Mouse (Mus musculus) heart, embryonic 10.5 days (tissue): Measurements from ENCODE around the gene Vat1l. TPM values are rescaled to one million over a fixed set of nuclear protein-coding genes. Genes with fewer than 3 reads are reported as not detected.

Source experiments
- DNase-seq: peaks from one replicate; pipeline ENCODE4 v3.0.0-alpha.2; 2017; ENCODE audit warnings: low spot score
- H3K27ac ChIP-seq: fragments of 300-500 bp; sonication (generic); 2 replicates; pipeline ENCODE4 v1.5.1; 2016; ENCODE audit warnings: mild to moderate bottlenecking
- H3K27me3 ChIP-seq: fragments of 300-500 bp; sonication (generic); 2 replicates; pipeline ENCODE4 v1.6.1; 2016; ENCODE audit warnings: mild to moderate bottlenecking; ENCODE audit not compliant: poor library complexity, insufficient read depth, severe bottlenecking
- H3K36me3 ChIP-seq: fragments of 300-500 bp; sonication (generic); 2 replicates; pipeline ENCODE4 v1.6.1; 2016; ENCODE audit warnings: mild to moderate bottlenecking, moderate library complexity
- H3K4me1 ChIP-seq: fragments of 300-500 bp; sonication (generic); 2 replicates; pipeline ENCODE4 v1.6.1; 2016; ENCODE audit warnings: mild to moderate bottlenecking
- H3K4me3 ChIP-seq: fragments of 300-500 bp; sonication (generic); 2 replicates; pipeline ENCODE4 v1.5.1; 2016; ENCODE audit warnings: mild to moderate bottlenecking, moderate library complexity
- H3K9me3 ChIP-seq: fragments of 300-500 bp; sonication (generic); 2 replicates; pipeline ENCODE4 v1.6.1; 2016; ENCODE audit warnings: mild to moderate bottlenecking, moderate library complexity
- WGBS: fragments of 180-500 bp; shearing (Covaris S2); methylation state at CpG from one replicate; pipeline ENCODE4 v1.1.7; 2016; 5-methylcytosine and 5-hydroxymethylcytosine counted together
- polyA plus RNA-seq: library from polyadenylated mRNA; unstranded; fragments of >200 nt; fragmentation: Nextera tagmentation; extraction: Ambion mirVana; gene quantifications from 2 replicates; pipeline ENCODE4 v1.2.1, GENCODE M21; 2016

Gene Vat1l
- polyA plus RNA-seq, 1 experiment from 2014 or later: 1.9 TPM

DNA sequence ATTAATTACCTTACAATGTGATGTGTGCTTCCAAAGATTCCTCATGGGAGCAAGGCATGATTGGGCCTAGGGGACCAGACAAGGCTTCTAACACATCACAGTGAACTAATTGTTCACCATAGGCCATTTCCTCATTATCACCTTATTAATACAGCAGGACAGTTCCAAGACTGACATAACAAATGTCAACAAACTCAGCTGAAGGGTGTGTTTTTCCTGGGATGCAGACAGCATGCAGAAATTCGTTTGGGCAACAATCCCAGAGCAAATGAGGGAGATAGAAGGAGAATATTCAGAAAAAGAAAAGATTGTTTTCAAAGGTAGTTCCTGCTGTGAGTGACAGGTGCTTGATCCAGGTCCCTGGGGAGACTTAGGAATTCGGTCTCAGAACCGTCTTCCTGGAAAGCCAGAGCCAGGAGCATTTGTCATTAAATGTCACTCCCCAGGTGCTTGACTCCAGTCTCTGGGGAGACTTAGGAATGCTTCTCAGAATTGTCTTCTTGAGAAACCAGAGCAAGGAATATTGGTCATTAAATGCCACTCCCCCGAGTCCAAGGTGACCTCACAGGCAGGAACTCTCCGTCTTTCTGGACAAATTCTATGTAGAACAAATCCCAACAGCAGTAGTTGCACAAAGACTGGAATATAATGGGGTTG lies 109.4 kb downstream of the Vat1l start:
- Histone ChIP-seq H3K4me3 (no peak overlapping the region), H3K27ac (no peak overlapping the region), H3K36me3 (no peaks in the 10 kb centered on the region), H3K27me3 (no peaks in the 10 kb centered on the region), H3K9me3 (no peaks in the 10 kb centered on the region), H3K4me1 (no peaks in the 10 kb centered on the region)
- WGBS: 42% methylated on average over 5 of the region's 5 CpGs
- DNase-seq: peak; percentile 38

DNA sequence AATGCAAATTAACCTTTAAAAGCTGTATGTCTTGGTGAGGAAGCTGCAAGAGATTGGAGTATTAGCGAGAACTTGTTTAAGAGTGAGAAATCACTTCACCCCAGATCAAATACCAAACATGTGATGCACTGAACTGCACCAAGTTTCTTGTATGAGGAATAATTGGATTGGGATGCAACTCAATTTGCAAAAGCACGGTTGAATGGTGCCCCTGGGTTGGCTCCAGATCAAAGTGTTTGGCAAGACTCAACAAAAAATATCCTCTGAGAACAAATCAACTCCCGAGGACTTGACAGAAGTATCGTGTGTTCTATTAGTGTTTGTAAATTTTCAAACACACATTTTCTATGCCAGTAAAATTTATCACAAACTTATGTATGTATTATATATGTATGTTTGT lies 112.7 kb downstream of the Vat1l start:
- Histone ChIP-seq H3K27me3 (no peaks in the 10 kb centered on the region), H3K36me3 (no peaks in the 10 kb centered on the region), H3K27ac (no peak overlapping the region), H3K4me3 (no peak overlapping the region), H3K9me3 (no peaks in the 10 kb centered on the region), H3K4me1 (no peaks in the 10 kb centered on the region)
- WGBS: 81% methylated on average over 4 of the region's 4 CpGs
- no peak for DNase-seq

DNA sequence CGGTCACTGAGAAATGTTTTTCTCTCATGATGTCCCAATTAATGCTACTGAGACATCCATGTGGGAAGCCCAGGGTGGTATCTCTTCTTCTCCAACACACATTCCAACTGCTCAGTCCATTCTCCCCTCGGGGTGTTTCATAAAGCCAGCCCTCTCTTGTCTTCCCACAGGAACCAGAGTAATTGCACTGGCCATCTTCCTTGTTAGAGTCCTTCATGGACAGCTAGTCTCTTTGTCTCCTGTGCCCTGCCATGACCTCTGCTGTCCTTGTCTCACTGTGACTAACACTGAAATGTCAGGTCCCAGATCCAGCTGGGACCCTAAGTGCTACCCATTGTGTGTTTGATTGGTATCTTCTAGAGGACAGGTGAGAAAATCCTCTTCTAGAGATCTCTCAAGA lies 116.7 kb downstream of the Vat1l start:
- Histone ChIP-seq H3K4me3 (no peak overlapping the region), H3K36me3 (no peaks in the 10 kb centered on the region), H3K4me1 (no peaks in the 10 kb centered on the region), H3K27me3 (no peaks in the 10 kb centered on the region), H3K9me3 (no peaks in the 10 kb centered on the region), H3K27ac (no peak overlapping the region)
- no peak for DNase-seq
- 77% methylated on average over 2 of the region's 2 CpGs for WGBS

GRCm38 (mm10) chr8:114331928-114332327 lies 126.5 kb downstream of the Vat1l start:
- Histone ChIP-seq H3K4me3 (no peak overlapping the region), H3K27ac (no peak overlapping the region), H3K4me1 (no peaks in the 10 kb centered on the region), H3K27me3 (no peaks in the 10 kb centered on the region), H3K36me3 (no peaks in the 10 kb centered on the region), H3K9me3 (peaks cover 3% of the 10 kb centered on the region; the same call in 1 of the 2 replicates)
- DNase-seq: no peak
- 76% methylated on average over 5 of the region's 5 CpGs for WGBS

- 61% methylated on average over 4 of the region's 4 CpGs for WGBS
- Histone ChIP-seq H3K27ac (no peak overlapping the region), H3K36me3 (no peaks in the 10 kb centered on the region), H3K4me3 (no peak overlapping the region), H3K27me3 (no peaks in the 10 kb centered on the region), H3K9me3 (peaks cover 3% of the 10 kb centered on the region; the same call in 1 of the 2 replicates), H3K4me1 (no peaks in the 10 kb centered on the region)
- no peak for DNase-seq
Observed at GRCm38 (mm10) chr8:114332949-114333348, 127.5 kb downstream of the Vat1l start.

- DNase-seq: no peak
- H3K4me1 ChIP-seq: no peaks in the 10 kb centered on the region
- 78% methylated on average over 8 of the region's 8 CpGs for WGBS
Observed at GRCm38 (mm10) chr8:114335721-114336120, 130.3 kb downstream of the Vat1l start.

DNA sequence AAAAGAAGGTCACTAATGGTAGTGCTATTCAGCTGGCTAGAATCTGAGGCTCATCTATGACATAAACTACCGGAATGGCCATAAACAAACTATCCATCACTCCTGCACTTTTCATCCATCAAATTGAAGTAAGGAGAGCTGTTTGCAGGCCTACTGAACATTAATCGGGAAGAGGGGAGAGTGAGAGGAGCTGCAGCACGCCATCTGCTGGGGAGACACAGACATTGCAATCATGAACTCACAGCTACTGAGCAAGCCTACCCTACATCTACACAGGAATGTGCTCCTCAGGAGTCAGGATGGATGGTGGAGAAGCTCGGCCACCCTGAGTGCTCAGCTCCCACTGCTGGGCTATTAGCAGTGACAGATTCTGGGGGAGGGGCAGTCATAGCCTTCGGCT lies 136.9 kb downstream of the Vat1l start:
- Histone ChIP-seq H3K27ac (no peak overlapping the region), H3K4me1 (no peaks in the 10 kb centered on the region), H3K36me3 (no peaks in the 10 kb centered on the region), H3K9me3 (no peaks in the 10 kb centered on the region), H3K4me3 (no peak overlapping the region), H3K27me3 (no peaks in the 10 kb centered on the region)
- DNase-seq: no peak
- 64% methylated on average over 5 of the region's 5 CpGs for WGBS

More at GRCm38 (mm10) chr8:114335721-114336120, 130.3 kb downstream of the Vat1l start:
- no peaks in the 10 kb centered on the region for H3K36me3 ChIP-seq
- no peaks in the 10 kb centered on the region for H3K27me3 ChIP-seq
- H3K4me3 ChIP-seq: no peak overlapping the region
- H3K9me3 ChIP-seq: no peaks in the 10 kb centered on the region
- no peak overlapping the region for H3K27ac ChIP-seq

DNA sequence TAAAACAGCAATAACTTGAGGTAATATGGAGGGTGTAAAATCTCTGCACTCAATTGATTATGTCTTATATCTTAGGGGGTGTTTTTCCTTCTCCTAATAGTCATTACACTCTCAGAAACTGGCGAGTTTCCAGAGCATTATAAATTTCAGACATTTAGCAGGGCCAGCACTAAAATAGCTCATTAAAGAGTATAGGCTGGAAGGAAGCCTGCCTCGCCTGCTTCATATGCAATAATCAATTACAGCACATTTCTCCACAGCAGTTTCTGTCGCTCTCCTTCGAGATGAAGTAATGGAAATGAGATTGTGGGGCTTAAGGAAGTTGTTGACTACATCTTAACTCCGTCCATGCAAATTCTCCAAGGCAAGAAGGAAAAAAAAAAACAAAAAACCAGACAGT lies 139.4 kb downstream of the Vat1l start:
- 71% methylated on average over 5 of the region's 5 CpGs for WGBS
- no peak for DNase-seq
- H3K9me3 ChIP-seq: no peaks in the 10 kb centered on the region
- H3K4me3 ChIP-seq: no peak overlapping the region
- no peaks in the 10 kb centered on the region for H3K36me3 ChIP-seq
- H3K27ac ChIP-seq: no peak overlapping the region
- H3K27me3 ChIP-seq: no peaks in the 10 kb centered on the region
- no peaks in the 10 kb centered on the region for H3K4me1 ChIP-seq

DNA sequence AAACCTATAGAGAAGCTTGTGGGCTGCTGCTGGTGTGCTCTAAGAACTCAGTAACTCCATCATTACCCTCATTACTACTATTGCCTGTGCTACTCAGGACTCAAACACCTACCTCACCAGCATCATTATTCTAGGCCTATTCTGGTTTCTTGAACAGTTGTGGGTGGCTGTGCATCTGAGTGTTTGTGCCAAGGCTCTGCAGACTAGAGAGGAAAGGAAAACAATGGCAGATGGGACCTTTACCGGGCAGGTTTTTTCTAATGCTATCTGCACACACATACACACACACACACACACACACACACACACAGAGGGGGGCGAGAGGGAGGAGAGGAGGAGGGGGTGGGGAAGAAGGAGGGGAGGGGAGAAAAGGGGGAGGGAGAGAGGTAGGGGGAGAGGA lies 140.6 kb downstream of the Vat1l start:
- Histone ChIP-seq H3K27ac (no peak overlapping the region), H3K9me3 (no peaks in the 10 kb centered on the region), H3K27me3 (no peaks in the 10 kb centered on the region), H3K36me3 (no peaks in the 10 kb centered on the region), H3K4me1 (no peaks in the 10 kb centered on the region), H3K4me3 (no peak overlapping the region)
- DNase-seq: no peak
- WGBS: 80% methylated on average over 1 of the region's 2 CpGs

DNA sequence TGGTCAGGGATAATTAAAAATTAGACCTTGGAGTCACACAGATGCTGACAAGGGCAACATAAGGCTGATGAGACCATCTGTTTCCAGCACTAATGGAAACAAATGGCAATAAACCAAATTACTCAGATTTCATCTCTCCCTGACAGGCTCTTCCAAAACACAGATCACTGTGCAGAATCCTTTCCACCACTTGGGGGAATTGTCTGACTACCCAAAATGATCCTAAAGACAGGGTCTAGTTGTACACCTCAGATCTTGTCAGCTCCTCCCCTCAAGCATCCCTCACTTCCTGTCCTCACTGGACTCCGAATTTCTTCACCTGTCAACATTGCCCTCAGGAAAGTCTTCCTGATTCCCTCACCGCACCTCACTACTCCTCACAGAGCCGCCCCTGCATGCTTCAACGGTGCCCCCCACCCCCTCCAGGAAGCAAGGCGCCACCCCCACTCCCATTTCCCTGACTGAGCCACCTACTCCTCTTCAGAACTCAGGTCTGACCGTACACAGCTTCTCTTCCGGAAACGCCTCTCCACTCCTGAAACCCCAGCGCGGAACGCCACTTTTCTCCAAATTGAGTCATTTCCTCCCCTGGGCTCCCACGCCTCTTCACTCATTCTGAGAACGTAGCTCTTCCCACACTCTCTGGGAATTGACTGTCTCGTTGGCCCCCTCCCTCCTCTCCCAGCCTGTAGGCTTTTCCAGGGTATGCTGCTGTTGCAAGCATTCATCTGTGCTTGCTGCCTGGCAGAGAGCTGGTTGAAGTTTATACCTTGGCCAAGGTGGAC lies 146.4 kb downstream of the Vat1l start:
- H3K36me3 ChIP-seq: no peaks in the 10 kb centered on the region
- no peaks in the 10 kb centered on the region for H3K9me3 ChIP-seq
- WGBS: 45% methylated on average over 14 of the region's 14 CpGs
- no peaks in the 10 kb centered on the region for H3K27me3 ChIP-seq
- no peak overlapping the region for H3K27ac ChIP-seq
- DNase-seq: no peak
- no peaks in the 10 kb centered on the region for H3K4me1 ChIP-seq
- H3K4me3 ChIP-seq: no peak overlapping the region; the same call in 1 of the 2 replicates

- Histone ChIP-seq H3K36me3 (no peaks in the 10 kb centered on the region), H3K4me3 (no peak overlapping the region), H3K27me3 (no peaks in the 10 kb centered on the region), H3K4me1 (no peaks in the 10 kb centered on the region), H3K27ac (no peak overlapping the region), H3K9me3 (no peaks in the 10 kb centered on the region)
- 60% methylated on average over 8 of the region's 8 CpGs for WGBS
- DNase-seq: no peak
Observed at GRCm38 (mm10) chr8:114360506-114360905, 155.1 kb downstream of the Vat1l start.

GRCm38 (mm10) chr8:114363167-114363566 lies 157.8 kb downstream of the Vat1l start:
- H3K4me3 ChIP-seq: no peak overlapping the region
- H3K9me3 ChIP-seq: no peaks in the 10 kb centered on the region
- no peaks in the 10 kb centered on the region for H3K4me1 ChIP-seq
- WGBS: 64% methylated on average over 5 of the region's 5 CpGs
- H3K27ac ChIP-seq: no peak overlapping the region
- DNase-seq: no peak
- no peaks in the 10 kb centered on the region for H3K36me3 ChIP-seq
- H3K27me3 ChIP-seq: no peaks in the 10 kb centered on the region

DNA sequence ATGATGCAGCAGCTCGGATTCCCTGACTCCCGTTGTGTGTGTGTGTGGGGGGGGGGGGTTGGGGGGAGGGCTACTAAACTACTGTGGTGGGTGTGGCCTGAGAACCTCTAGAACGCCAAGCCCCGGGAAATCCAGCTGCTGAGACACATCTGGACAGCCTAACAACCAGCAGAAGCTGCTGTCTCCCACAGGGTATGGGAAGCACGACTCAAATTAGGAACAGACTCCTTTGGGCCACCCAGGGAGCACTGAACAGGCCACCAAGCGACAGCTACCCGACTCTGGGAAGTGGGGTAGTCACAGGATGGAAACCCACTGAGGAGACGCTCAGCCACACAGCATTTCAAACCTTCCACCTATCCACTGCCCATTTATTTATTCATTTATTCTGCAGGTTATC lies 158.2 kb downstream of the Vat1l start:
- Histone ChIP-seq H3K27me3 (no peaks in the 10 kb centered on the region), H3K9me3 (no peaks in the 10 kb centered on the region), H3K4me1 (no peaks in the 10 kb centered on the region), H3K36me3 (no peaks in the 10 kb centered on the region), H3K27ac (no peak overlapping the region), H3K4me3 (no peak overlapping the region)
- no peak for DNase-seq
- 67% methylated on average over 8 of the region's 8 CpGs for WGBS
